Mouse (Mus musculus) frontal cortex, adult 2 months (tissue): ENCODE results near the gene Lrrc29. TPM values are rescaled to one million over a fixed set of nuclear protein-coding genes. Genes with fewer than 3 reads are reported as not detected.
A peak's percentile ranks its signal among the peaks of the same experiment; 100 is the strongest.
"Not testable (repeated sequence)": the region's sequence is repeated elsewhere in the genome, so short reads cannot be mapped to it uniquely, and the experiment has no call there.

Source experiments
- DNase-seq, 2 experiments: peaks; one replicate each; pipeline ENCODE4 v3.0.0; 2022; ENCODE audit warnings: low spot score in 1 of 2; ENCODE audit errors: extremely low spot score in 1 of 2
- polyA plus RNA-seq: library from polyadenylated mRNA; depleted of rRNA; stranded (reverse); fragments of >200 nt; gene quantifications from 2 replicates; pipeline ENCODE4 v1.2.3, GENCODE M21; 2012

Gene Lrrc29
- polyA plus RNA-seq, 1 experiment, result 4.8 TPM

DNA sequence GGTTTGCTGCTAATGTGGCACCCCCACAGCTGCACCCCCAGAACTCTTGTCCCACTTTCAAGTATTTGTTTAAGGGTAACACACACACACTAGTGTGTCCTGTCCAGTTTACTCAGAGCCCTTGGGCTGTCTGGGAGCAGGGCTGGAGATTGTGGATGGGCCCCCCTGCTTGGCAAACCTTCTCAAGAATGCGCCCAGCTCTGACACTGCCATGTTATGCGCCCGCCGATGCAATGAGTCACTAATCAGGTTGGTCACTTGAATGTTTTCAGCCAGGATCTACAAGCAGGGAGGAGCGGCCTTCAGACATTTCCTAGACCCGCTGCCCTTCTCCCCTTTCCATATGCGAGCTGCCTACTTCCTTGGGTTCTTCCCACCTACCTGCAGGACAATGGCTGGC lies 33.6 kb downstream of the Lrrc29 start:
- DNase-seq, result no peak

DNA sequence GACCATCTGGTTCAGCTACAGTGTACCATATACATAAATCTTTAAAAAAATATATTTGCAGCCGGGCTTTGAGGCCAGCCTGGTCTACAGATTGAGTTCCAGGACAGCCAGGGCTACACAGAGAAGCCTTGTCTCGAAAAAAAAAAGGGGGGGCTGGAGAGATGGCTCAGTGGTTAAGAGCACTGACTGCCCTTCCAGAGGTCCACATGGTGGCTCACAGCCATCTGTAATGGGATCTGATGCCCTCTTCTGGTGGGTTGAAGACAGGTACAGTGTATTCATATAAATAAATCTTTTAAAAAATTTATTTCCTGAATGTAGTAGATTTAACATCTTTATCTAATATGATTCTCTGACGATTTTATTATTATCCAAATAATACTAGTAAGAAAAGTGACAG lies 34.3 kb downstream of the Lrrc29 start:
- DNase-seq, result not testable (repeated sequence)

DNA sequence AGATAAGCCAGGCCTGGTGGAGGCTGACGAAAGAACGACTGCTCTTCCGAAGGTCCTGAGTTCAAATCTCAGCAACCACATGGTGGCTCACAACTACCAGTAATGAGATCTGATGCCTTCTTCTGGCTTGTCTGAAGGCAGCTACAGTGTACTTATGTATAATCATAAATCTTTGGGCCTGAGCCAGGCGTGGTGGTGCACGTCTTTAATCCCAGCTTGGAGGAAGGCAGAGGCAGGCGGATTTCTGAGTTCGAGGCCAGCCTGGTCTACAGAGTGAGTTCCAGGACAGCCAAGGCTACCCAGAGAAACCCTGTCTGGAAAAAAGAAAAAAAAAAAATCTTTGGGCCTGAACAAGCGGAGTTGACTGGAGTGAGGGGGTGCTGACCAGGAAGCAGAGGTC lies 34.7 kb downstream of the Lrrc29 start:
- not testable (repeated sequence) for DNase-seq

GRCm38 (mm10) chr8:105290554-105291314 lies 35.3 kb downstream of the Lrrc29 start:
- peak in 1 of 2 experiments; percentile 86 for DNase-seq

DNA sequence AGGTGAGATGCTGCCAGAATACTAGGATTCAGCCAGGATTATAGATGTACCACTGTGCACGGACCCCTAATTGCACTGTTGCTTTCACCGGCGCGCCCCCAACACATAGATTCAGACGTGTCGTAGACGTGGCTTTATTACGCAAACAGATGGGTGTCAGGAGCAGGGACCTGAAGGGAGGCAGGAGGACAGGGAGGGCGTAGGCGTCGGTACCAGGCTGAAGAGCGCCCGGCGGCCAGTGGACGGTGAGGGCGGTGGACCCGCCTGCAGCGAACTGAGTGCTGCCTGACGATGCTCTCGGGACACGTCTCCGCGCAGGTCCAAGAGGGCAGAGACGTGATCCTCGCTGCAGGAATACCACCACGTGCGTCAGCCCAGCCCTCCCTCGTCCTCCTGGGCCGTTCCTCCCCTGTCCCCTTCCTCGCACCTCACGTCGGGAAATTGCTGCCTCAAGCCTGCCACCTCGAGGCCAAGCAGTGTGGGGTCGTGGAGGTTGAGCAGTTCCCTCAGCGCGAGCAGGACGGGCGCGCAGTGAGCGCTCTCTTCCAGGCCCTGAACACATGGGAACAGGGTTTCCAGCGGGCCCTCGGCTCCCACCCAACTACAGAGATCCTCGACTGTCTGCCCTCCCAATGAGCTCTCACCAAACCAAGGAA lies 36.1 kb downstream of the Lrrc29 start, which contains the start of gene 4931428F04Rik:
TSS of gene 4931428F04Rik (minus strand) at position 60 of the 656 bp plus-strand sequence.
- no peak for DNase-seq

GRCm38 (mm10) chr8:105288958-105289732 lies 36.9 kb downstream of the Lrrc29 start:
- DNase-seq, result peak; percentile 90 to 95

DNA sequence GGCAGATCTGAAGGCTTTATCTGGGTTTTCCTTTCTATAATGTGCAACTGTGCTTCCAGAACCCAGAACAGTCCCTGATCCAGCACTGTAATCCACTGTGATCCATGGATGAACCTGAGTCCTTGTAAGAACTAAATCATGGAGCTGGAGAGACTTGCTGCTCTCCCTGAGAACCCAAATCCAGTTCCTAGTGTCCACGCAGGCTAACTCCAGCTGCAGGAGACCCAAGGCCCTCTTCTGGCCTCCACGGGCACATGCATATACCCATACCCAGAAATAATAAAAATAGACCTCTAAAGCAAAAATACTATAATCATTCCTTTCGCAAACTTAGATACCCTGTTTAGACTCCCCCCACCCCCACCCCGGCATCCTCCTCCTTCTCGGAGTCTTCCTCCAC lies 37.8 kb downstream of the Lrrc29 start:
- DNase-seq, result no peak

DNA sequence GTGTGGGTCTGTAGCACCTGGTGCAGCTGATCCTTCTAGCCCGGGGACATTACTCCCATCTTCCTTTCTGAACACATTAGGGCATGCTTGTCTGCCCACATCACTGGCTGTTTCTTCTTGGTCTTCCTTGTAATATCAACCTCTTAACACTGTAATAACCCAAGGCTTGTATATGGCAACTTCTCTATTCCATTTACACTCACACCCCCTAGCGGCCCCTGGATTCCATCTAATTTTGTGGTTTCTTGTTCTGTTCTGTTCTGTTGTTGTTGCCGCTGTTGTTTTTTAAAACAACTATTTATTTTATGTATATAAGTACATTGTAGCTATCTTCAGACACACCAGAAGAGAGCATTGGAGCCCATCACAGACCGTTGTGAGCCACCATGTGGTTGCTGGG lies 39.2 kb downstream of the Lrrc29 start:
- no peak for DNase-seq

GRCm38 (mm10) chr8:105285514-105285913 lies 40.6 kb downstream of the Lrrc29 start:
- no peak for DNase-seq

DNA sequence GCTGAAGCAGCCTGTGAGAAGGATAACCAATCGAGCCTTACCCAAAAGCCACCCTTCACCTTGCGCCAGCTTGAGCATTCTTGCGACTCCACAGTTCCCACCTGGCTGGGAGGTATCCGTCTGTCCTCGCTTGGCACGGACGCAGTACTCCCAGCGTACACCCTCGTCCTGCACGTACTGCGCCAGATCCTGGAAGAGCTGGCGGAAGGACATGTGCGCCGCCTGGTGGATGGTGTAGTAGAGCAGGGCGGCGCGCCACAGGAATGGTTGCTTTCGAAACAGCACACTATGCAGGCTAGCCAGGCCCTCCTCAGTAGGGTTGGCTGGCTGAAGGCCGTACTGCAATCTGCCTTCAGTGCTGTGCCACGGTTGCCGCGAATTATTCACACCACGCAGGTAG lies 43.0 kb downstream of the Lrrc29 start:
- no peak for DNase-seq

DNA sequence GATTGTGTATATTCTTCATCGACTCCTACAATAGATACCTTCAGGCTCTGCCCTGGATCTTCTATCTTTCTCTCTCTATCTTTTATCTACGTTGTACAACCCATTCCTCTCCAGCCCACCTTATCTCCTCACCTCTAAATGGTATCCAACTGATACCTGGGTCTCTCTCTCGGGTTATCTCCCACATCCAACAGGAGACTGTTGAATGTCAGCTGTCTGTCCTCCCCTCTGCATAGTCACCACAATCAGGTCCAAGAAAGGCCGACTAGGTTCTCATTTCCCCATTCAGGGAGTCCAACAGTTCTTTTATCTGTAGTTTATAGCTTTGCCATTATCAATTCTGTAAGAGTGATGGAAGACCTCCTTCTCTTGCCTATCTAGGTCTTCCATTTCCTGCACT lies 43.8 kb downstream of the Lrrc29 start:
- no peak for DNase-seq

GRCm38 (mm10) chr8:105281821-105282220 lies 44.3 kb downstream of the Lrrc29 start:
- no peak for DNase-seq

DNA sequence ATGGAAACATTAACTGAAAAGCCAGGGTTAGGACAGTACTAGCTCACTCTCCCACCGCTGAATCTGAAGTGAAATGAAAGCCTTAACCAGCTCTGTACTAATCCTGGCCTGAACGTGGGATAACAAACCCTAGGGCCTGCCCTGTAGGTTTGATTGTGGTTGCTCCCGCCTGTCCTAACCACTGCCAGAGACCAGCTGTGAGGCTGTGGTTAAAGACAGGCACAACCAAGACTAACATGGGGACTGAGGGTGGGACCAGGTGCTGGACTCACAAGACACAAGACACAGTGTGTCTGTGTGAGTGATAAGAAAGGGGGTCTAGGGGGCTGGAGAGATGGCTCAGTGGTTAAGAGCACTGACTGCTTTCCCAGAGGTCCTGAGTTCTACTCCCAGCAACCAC lies 45.5 kb downstream of the Lrrc29 start:
- no peak for DNase-seq

- peak; percentile 76 to 92 for DNase-seq
Measured at GRCm38 (mm10) chr8:105278911-105279334, 47.2 kb downstream of the Lrrc29 start.

DNA sequence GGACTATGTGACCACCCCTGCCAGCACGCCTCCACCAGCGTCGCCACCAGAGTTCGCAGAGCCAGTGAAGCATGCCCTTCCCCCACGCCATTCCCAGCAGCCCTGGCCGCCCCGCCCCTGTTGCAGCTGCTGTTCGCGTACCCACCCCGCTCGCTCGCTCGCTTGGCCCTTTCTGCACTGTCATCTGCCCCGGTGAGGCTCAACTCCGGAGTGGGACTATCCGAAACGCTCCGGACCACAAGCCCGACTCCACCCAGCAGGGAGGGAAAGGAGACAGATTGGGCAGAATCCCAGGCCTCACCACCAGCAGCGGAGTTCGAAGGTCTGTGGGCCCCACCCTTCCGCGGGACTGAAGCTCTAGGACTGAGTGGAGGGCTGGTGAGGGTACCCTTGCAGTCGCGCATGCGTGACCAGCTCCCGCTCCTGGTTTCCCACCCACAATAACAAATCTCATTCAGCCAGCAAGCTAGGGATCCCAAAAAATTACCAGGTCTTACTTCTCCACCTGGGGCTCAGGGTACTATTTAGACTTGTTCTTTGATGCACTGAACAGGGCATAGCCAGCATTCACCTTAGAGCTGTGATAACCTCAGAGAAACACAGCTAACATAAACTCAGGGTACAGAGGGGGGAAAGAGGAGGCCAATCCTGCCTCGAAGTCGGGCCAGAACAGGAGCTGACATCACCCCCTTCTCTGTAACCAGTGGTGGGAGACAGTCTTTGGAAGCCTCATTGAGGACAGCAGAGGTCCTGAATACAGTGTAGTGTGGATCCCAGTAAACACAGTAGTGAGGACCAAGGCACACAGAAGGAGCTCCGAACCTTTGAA lies 49.6 kb downstream of the Lrrc29 start:
- no peak for DNase-seq

DNA sequence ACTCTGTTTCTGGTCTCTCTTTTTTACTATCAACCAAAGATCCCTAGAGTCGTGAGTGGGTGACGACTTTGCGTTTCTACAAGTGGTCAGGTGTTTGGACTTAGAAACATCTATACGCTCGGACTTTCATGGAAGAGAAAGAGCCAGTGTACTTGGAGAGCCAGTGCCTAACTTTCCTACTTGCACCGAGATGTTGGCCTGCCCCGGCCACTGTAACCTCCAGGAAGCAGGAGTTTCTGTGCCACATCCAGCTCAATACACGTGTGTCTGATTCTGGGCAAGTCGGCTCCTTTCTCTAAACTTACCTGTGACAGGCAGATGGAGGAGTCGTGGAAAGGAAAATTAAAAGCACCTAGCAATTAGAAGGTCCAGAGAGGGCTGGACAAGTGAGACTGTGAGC lies 50.2 kb downstream of the Lrrc29 start, which contains the start of gene Nol3:
TSS of gene Nol3 (plus strand) at position 301 of the 400 bp plus-strand sequence.
- no peak for DNase-seq

GRCm38 (mm10) chr8:105275387-105275786 lies 50.7 kb downstream of the Lrrc29 start:
- DNase-seq, result no peak

DNA sequence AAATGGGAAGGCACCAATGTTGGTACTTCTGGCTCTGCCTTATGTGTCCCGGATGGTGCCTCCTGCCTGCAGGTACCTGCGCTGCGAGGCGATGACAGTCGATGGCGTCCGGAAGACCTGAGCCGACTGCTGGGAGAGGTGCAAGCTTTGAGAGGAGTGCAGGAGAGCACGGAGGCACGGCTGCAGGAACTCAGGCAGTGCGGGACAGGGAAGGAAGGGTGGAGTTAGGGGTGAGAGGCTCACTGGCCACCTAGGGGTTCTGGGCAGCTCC lies 55.2 kb downstream of the Lrrc29 start:
- DNase-seq, result no peak

DNA sequence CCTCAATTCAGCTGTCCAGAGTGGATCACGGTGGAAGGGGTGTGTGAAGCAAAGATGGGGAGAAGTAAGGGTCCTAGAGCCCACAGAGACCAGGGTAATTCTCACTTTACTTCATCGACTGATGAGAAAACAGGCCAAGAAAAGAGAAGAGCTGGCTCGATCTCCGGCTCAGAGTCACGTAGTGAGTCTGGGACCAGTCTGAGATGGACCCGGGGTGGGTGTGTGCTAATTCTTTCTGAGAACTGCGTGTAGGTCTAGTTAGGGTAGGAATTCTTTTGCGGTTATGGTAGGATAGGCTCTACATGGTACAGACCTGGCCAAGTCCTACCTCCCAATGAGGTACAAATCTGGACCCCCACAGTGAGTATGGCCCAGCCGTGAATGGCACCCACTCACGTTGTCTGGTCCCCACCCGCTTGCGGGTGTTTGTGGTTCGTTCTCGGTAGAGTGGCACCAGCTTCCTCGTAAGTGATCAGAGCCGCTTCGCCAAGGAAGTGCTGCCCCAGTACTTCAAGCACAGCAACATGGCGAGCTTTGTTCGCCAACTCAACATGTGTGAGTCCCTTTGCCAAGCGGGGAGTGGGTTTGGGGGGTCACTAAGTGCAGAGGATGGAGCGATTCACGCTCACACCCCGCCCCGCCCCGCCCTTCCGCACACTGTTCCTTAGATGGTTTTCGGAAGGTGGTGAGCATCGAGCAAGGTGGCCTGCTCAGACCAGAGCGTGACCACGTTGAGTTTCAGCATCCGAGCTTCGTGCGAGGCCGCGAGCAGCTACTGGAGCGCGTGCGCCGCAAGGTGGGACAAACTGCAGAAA lies 55.8 kb downstream of the Lrrc29 start:
- no peak for DNase-seq

DNA sequence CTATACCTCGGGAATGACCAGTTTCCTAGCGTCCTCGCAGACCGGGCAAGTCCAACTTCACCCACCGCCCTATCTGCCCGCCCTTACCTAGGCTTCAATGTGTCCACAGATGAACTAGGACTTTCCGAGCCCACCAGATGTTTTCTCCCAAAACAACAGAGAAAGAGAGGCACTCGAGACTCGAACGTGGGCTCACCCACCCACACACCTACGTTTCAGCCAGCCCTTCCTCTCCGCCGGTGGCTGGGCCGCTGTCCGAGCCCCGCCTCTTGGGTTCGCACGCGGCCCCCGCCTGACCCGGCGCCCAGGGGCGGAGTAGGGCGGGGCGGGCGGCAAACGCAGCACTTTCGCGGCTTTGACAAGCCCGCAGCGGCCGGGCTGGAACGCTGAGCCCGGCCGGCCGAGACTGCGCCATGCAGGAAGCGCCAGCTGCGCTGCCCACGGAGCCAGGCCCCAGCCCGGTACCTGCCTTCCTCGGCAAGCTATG lies 56.6 kb downstream of the Lrrc29 start, which contains the start of gene Hsf4:
TSS of gene Hsf4 (plus strand) at position 341 of the 487 bp plus-strand sequence.
- no peak for DNase-seq
